Comparison of ENCODE assay signal across 11 mouse cellular contexts in the genomic region with DNA sequence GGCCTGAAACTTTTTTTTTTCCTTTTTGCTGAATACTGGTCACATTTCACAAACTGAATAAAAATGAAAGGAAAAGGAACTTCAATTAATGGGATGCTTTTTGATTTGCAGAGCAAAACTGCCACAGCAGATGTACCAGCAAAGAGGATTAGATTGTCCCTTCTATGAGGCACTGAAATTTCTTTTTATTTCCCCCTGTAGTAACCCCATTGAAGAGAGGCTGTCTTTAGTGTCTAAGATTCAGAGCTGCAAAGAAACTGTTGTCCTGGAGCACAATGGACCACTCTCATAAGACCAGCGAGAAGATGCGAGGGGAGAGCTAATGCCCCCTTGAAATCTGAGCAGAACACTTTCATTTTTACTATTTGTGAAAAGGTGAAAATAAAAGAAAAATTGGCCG.
DNase-seq lines count a peak whose midpoint lies in the region; ATAC-seq and TF ChIP-seq lines count a peak whose summit lies in the region.
"Had no signal": no experiment of that assay in that cellular context is flagged by ENCODE, and none has a peak within 500 bp of the region (broad histone marks: within the 10 kb centered on the region; RNA-seq: fewer than 3 reads in every experiment).

No protein-coding gene starts in this region.

- no peak for ATAC-seq in embryonic facial prominence, embryonic 12.5 days (ENCODE audit: insufficient number of reproducible peaks, insufficient read depth, low FRiP score, low TSS enrichment)
- ATAC-seq in midbrain, embryonic 13.5 days = peak; percentile 72
- no peak for ATAC-seq in stomach, postnatal 0 days (ENCODE audit: low FRiP score, low TSS enrichment)
- ATAC-seq in granulocyte monocyte progenitor cell, adult 5-6 weeks (replicated peaks; ENCODE audit: poor library complexity, severe bottlenecking) = no peak
- ATAC-seq: lung, postnatal 0 days had no signal

- 0 out of 2 replicates have a peak overlapping the region, but pooled peaks have one; percentile 8 for H3K4me2 ChIP-seq in embryonic facial prominence, embryonic 12.5 days (replicated peaks)
- peak overlapping the region; percentile 33 for H3K4me2 ChIP-seq in midbrain, embryonic 13.5 days (replicated peaks)
- no peak overlapping the region for H3K4me2 ChIP-seq in stomach, postnatal 0 days (replicated peaks; ENCODE audit: low read depth)

- no peaks in the 10 kb centered on the region for H3K27me3 ChIP-seq in embryonic facial prominence, embryonic 12.5 days
- H3K27me3 ChIP-seq in hindbrain, embryonic 10.5 days (ENCODE audit: insufficient read depth, poor library complexity, severe bottlenecking) = no peaks in the 10 kb centered on the region
- H3K27me3 ChIP-seq in midbrain, embryonic 13.5 days = no peaks in the 10 kb centered on the region
- H3K27me3 ChIP-seq in stomach, postnatal 0 days (ENCODE audit: control insufficient read depth, insufficient read depth, low read length) = no peaks in the 10 kb centered on the region

- no peaks in the 10 kb centered on the region for H3K9me3 ChIP-seq in embryonic facial prominence, embryonic 12.5 days
- H3K9me3 ChIP-seq in hindbrain, embryonic 10.5 days = no peaks in the 10 kb centered on the region
- no peaks in the 10 kb centered on the region for H3K9me3 ChIP-seq in midbrain, embryonic 13.5 days
- H3K9me3 ChIP-seq in stomach, postnatal 0 days (ENCODE audit: control insufficient read depth, low read length) = no peaks in the 10 kb centered on the region

- H3K4me1 ChIP-seq in embryonic facial prominence, embryonic 12.5 days = no peaks in the 10 kb centered on the region
- peaks cover 34% of the 10 kb centered on the region for H3K4me1 ChIP-seq in hindbrain, embryonic 10.5 days (replicated peaks)
- H3K4me1 ChIP-seq in midbrain, embryonic 13.5 days (replicated peaks) = peaks cover 37% of the 10 kb centered on the region
- no peaks in the 10 kb centered on the region for H3K4me1 ChIP-seq in stomach, postnatal 0 days (replicated peaks; ENCODE audit: control insufficient read depth, insufficient read depth)

- no peak for TF ChIP-seq CTCF in brain, embryonic 14.5 days (IDR thresholded peaks at IDR 0.05; ENCODE audit: borderline replicate concordance, extremely low read depth, insufficient read depth, insufficient read length)
- TF ChIP-seq CTCF in stomach, postnatal 0 days (IDR thresholded peaks at IDR 0.05; ENCODE audit: low read depth) = no peak

- no peak overlapping the region for H3K9ac ChIP-seq in embryonic facial prominence, embryonic 12.5 days
- H3K9ac ChIP-seq in midbrain, embryonic 13.5 days (replicated peaks) = peak overlapping the region; percentile 48
- no peak overlapping the region for H3K9ac ChIP-seq in stomach, postnatal 0 days (ENCODE audit: low read length)

- no peak overlapping the region for H3K4me3 ChIP-seq in embryonic facial prominence, embryonic 12.5 days
- peak overlapping the region; percentile 39 for H3K4me3 ChIP-seq in hindbrain, embryonic 10.5 days
- peak overlapping the region; percentile 17; the same call in 1 of the 2 replicates for H3K4me3 ChIP-seq in midbrain, embryonic 13.5 days (replicated peaks)
- H3K4me3 ChIP-seq in stomach, postnatal 0 days (ENCODE audit: low read depth, low read length) = no peak overlapping the region

- no peaks in the 10 kb centered on the region for H3K36me3 ChIP-seq in embryonic facial prominence, embryonic 12.5 days
- no peaks in the 10 kb centered on the region for H3K36me3 ChIP-seq in hindbrain, embryonic 10.5 days
- no peaks in the 10 kb centered on the region for H3K36me3 ChIP-seq in midbrain, embryonic 13.5 days
- no peaks in the 10 kb centered on the region for H3K36me3 ChIP-seq in stomach, postnatal 0 days (ENCODE audit: control insufficient read depth, insufficient read depth, low read length)

- TF ChIP-seq EP300 in stomach, postnatal 0 days (optimal IDR thresholded peaks at IDR 0.05) = no peak

- TF ChIP-seq POLR2A in brain, embryonic 14.5 days (IDR thresholded peaks at IDR 0.05; ENCODE audit: borderline replicate concordance, extremely low read depth, insufficient read depth, insufficient read length, poor library complexity, severe bottlenecking) = no peak

- DNase-seq in brain, embryonic 14.5 days (ENCODE audit: low read depth) = peak; percentile 86
- DNase-seq in hindbrain, embryonic 10.5 days (ENCODE audit: low spot score) = no peak
- no peak for DNase-seq in stomach, postnatal 0 days (ENCODE audit: low spot score)
- no peak for DNase-seq in right cerebral cortex, postnatal 10 days (ENCODE audit: low spot score in 2 of 2)
- no peak for DNase-seq in urinary bladder, adult 2 months (ENCODE audit: low spot score)
- DNase-seq: kidney, adult 9 months; liver had no signal

- WGBS in embryonic facial prominence, embryonic 12.5 days = 39% methylated on average over 3 of the region's 3 CpGs
- WGBS in hindbrain, embryonic 10.5 days = 36% methylated on average over 3 of the region's 3 CpGs
- WGBS in midbrain, embryonic 13.5 days = 12% methylated on average over 3 of the region's 3 CpGs
- WGBS in stomach, postnatal 0 days = 79% methylated on average over 3 of the region's 3 CpGs

- no peak overlapping the region for H3K27ac ChIP-seq in embryonic facial prominence, embryonic 12.5 days
- peak overlapping the region; percentile 88 for H3K27ac ChIP-seq in hindbrain, embryonic 10.5 days
- H3K27ac ChIP-seq in midbrain, embryonic 13.5 days = peak overlapping the region; percentile 84
- no peak overlapping the region for H3K27ac ChIP-seq in stomach, postnatal 0 days (replicated peaks)

Comparison
In these comparisons a context has a peak if more than half of its experiments do, and no peak if none do; other contexts are left out.
1. H3K27ac ChIP-seq: peak in hindbrain, embryonic 10.5 days (single experiment) and midbrain, embryonic 13.5 days (single experiment); none in embryonic facial prominence, embryonic 12.5 days (single experiment) and stomach, postnatal 0 days (single experiment).
2. H3K4me3 ChIP-seq: peak in hindbrain, embryonic 10.5 days (single experiment) and midbrain, embryonic 13.5 days (single experiment); none in embryonic facial prominence, embryonic 12.5 days (single experiment) and stomach, postnatal 0 days (single experiment).